Mouse (Mus musculus): ENCODE results near the gene Hes2.

DNA sequence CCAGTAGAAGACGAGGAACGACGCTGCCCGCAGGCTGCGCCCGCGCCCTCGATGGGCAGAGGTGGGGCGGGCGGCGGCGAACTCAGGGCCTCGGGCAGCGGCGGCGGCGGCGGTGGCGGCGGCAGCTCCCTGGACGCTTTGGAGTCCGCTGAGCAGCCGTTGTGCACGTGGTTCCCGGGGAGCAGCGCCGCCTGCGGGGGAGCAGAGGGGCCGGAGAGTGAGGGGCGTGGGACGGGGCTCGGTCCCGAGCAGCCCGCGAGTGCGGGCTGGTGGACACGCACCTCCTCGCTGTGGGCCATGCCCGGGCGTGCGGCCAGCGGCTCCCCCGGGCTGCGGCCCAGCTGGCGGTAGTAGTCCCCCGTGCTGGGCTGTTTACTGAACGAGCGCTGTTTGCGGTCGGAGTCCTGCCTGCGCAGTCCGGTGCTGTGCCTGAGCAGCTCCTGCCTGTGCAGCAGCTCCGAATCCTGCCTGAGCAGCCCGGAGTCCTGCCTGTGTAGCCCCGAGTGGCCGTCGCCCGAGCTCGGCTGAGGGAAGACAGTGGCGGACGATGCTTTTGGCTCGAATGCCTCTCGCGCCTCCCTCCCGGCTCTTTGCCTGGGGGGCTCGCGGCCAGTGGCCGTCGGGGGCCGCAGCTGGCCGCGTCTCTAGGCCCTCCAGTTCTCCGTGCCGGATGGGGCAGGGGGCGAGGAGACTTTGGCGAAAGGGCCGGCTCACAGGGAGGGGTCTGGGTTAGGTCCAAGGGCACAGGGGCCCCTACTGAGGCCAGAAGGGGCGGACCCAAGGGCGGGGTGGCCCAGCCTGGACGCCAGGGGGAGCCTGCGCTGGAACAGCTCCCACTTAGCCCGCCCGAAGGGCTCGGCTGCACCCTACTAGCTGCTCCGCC lies 27.7 kb upstream of the Hes2 start:
- TF ChIP-seq CTCF (IDR thresholded peaks at IDR 0.05; ENCODE audit: control insufficient read depth, insufficient read depth, low read length) (peak; percentile 21; the same call in 1 of the 2 replicates), POLR2A (IDR thresholded peaks at IDR 0.05; ENCODE audit: borderline replicate concordance, control insufficient read depth, low read depth, low read length) (no peak)

Data from bone marrow, adult 2 months (tissue).